Mouse (Mus musculus): Measurements from ENCODE around the gene Ifi211. TPM values are rescaled to one million over a fixed set of nuclear protein-coding genes. Genes with fewer than 3 reads are reported as not detected.
"Not testable (repeated sequence)": the region's sequence is repeated elsewhere in the genome, so short reads cannot be mapped to it uniquely, and the experiment has no call there.

The Ifi211 gene
- polyA plus RNA-seq, 1 experiment from 2014 or later = 0.46 TPM

DNA sequence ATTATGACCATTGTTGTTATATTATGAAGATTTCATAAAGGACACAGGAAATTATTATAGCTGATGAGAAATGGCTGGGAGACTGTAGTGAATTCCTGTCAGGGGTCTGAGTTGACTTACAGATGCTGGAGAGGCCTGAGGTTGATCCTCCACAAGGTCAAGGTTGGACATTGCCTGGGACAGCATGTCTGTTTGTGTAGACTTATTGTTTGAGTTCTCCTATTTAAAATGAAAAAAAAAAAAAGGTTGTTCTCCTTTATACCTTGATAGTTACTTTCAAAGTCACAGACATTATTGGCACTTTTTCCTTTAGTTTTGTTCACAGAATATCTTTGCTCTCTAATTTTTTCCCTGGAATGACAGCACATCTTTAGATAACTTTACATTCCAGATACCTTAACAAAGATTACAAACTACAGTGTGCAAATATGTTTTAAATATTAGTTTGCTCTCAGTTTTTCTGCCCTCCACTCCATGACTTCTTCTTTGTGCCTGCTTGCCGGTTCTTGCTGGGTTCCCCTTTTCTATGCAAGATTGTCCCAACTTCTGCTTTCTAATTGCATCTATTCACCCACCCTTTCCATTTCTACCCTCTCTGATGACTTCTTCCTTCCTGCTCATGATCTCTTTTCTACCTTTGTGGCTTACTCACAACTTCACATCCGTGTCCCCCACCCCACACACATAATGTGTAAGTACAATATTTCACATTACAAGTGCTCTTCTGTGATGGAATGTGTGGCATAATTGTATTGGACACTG is 25.6 kb downstream of the Ifi211 start:
- H3K9ac ChIP-seq (ENCODE audit: low read depth, low read length); H3K4me2 ChIP-seq (ENCODE audit: low read length); H3K27ac ChIP-seq (ENCODE audit: low read depth, low read length); H3K4me1 ChIP-seq (ENCODE audit: control insufficient read depth, insufficient read depth, low read depth, low read length); H3K36me3 ChIP-seq (ENCODE audit: control insufficient read depth, insufficient read depth, low read length); ATAC-seq; H3K9me3 ChIP-seq (ENCODE audit: control insufficient read depth, low read length); H3K4me3 ChIP-seq (ENCODE audit: low read length); H3K27me3 ChIP-seq (replicated peaks; ENCODE audit: control insufficient read depth, insufficient read depth, low read length): not testable (repeated sequence)
- 80% methylated on average over 1 of the region's 2 CpGs for WGBS

DNA sequence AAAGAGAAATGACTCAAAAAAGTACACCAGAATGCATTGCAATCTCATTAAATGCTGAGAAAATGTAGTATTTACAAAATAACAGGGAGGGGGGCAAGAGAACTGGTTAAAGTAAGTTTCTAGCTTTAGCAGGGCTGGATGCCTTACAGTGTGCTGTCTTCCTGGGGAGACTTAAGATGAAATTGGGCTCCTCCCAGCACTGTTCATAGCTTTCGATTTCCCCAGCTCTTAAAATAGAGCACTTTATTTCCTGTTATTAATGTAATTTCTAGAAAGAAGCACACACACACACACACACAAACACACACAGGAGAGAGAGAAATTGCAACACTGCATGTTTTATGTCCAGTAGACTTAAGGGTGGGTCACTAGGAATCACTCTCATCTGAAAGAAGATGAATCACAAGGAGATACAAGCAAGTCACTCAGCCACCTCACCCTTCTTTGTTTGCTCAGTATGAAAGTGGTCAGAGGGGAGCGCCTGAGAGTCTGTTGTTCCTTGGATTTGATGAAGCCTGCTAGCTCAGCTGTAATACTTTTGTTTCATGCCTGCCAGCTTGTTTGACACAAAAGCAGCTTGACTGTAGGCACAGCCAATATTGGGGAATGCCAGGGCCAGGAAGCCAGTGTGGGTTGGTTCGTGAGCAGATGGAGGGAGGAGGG is 32.7 kb downstream of the Ifi211 start:
- H3K36me3 ChIP-seq (ENCODE audit: control insufficient read depth, insufficient read depth, low read length); H3K27me3 ChIP-seq (replicated peaks; ENCODE audit: control insufficient read depth, insufficient read depth, low read length); H3K9me3 ChIP-seq (ENCODE audit: control insufficient read depth, low read length); H3K4me3 ChIP-seq (ENCODE audit: low read length); H3K4me2 ChIP-seq (ENCODE audit: low read length); H3K4me1 ChIP-seq (ENCODE audit: control insufficient read depth, insufficient read depth, low read depth, low read length); H3K27ac ChIP-seq (ENCODE audit: low read depth, low read length); H3K9ac ChIP-seq (ENCODE audit: low read depth, low read length): not testable (repeated sequence)
- ATAC-seq = peak; percentile 60; the same call in 1 of the 2 replicates
- WGBS = 62% methylated on average over 3 of the region's 3 CpGs

DNA sequence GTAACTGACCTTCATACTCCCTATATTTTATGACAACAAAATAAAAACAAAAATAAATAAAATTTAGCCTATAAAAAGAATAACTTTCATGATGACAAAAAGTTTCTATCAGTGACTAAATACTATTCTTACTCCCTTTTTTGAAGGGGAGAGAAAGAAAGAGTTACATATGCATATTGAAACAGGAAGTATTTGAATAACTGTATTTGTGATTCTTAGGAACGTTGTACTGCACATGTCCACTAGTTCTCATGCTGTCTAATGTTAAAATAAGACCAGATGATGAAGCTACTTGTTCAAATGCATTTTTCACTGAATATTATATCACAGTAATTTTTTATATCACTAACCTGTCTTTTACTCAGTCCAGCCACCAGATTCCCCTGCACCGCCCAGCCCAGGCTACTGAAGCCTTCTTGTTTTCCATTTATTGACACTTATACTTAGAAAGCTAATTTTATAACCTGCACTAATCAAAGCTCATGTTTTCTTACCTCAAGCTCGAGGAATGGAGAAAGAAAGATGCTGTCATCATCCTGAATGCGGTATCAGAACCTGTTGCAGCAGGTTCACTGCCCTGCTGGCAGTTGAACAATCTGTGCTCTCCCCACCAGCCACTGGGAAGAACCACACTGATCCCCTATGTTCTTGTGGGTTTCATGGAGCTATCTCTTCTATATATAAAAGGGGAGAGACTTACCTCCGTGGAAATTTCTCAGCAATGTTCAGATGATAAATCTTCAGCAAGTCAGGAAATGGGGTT is 33.4 kb downstream of the Ifi211 start:
- not testable (repeated sequence) for H3K36me3 ChIP-seq (ENCODE audit: control insufficient read depth, insufficient read depth, low read length); H3K27me3 ChIP-seq (replicated peaks; ENCODE audit: control insufficient read depth, insufficient read depth, low read length); ATAC-seq; H3K4me3 ChIP-seq (ENCODE audit: low read length); H3K4me1 ChIP-seq (ENCODE audit: control insufficient read depth, insufficient read depth, low read depth, low read length); H3K9ac ChIP-seq (ENCODE audit: low read depth, low read length); H3K4me2 ChIP-seq (ENCODE audit: low read length); H3K9me3 ChIP-seq (ENCODE audit: control insufficient read depth, low read length); H3K27ac ChIP-seq (ENCODE audit: low read depth, low read length)
- WGBS = 83% methylated on average over 5 of the region's 5 CpGs

DNA sequence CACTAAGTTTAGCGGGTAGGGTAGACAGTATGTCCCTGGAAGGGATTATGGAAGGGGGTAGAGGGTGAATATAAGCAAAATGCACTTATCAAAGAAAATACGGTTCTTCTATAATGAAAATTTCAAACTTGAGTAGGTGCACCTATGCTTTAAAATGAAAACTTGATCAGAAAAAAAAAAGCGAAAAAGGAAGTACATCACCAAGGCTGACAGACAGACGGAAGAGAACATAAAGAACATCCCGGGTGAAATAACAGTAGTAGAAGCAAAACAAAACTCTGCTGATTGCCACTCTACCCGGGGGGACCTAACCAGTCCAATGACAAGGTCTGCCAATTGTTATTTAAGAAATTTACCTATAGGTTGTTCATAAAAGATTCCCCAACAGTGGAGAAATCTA is 34.6 kb downstream of the Ifi211 start:
- ATAC-seq; H3K4me3 ChIP-seq (ENCODE audit: low read length): not testable (repeated sequence)
- WGBS = 91% methylated on average over 6 of the region's 6 CpGs

DNA sequence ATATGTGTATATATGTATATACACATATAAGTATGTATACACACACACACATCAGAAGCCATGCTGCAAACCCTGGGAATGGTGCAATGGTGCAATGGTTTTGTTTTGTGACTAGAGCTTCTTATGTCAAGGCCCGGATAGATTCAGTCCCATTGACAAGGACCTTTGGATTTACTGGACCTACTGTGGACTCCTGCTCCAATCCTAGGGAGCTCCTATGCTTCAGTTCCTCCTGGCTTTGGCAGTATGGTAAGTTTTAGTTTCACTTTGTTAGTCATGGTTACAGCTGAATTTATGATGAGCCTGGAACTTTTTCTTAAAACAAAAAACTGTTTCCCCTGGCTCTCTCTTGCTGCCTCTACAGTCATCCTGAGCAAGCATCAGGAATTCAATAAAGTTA is 35.7 kb downstream of the Ifi211 start:
- H3K36me3 ChIP-seq (ENCODE audit: control insufficient read depth, insufficient read depth, low read length) = not testable (repeated sequence)
- 95% methylated on average over 1 of the region's 1 CpGs for WGBS

More for the DNA sequence above, 34.6 kb downstream of the Ifi211 start:
- H3K4me2 ChIP-seq (ENCODE audit: low read length); H3K9me3 ChIP-seq (ENCODE audit: control insufficient read depth, low read length); H3K4me1 ChIP-seq (ENCODE audit: control insufficient read depth, insufficient read depth, low read depth, low read length); H3K36me3 ChIP-seq (ENCODE audit: control insufficient read depth, insufficient read depth, low read length); H3K9ac ChIP-seq (ENCODE audit: low read depth, low read length); H3K27me3 ChIP-seq (replicated peaks; ENCODE audit: control insufficient read depth, insufficient read depth, low read length); H3K27ac ChIP-seq (ENCODE audit: low read depth, low read length): not testable (repeated sequence)

DNA sequence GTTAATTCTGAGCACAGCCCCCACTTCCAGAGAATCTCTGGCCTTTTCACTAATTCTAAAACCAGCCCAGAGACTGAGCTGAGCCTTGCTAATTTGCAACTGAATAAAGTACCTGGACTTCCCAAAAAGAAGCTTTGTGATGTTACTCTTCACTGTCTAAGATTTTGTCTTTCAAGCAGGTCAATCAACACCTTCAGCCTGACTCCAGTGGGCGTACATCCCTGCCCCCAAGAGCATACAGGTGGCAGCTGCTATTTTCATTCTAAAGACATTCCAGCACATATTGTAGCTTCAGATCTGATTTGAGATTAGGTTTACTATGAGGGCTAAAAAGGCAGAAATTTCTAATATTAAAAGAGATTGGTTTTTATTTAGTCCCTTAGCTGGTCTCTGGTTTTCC is 44.3 kb downstream of the Ifi211 start:
- not testable (repeated sequence) for H3K9me3 ChIP-seq (ENCODE audit: control insufficient read depth, low read length); H3K27ac ChIP-seq (ENCODE audit: low read depth, low read length); ATAC-seq; H3K4me2 ChIP-seq (ENCODE audit: low read length); H3K9ac ChIP-seq (ENCODE audit: low read depth, low read length); H3K4me3 ChIP-seq (ENCODE audit: low read length); H3K27me3 ChIP-seq (replicated peaks; ENCODE audit: control insufficient read depth, insufficient read depth, low read length); H3K4me1 ChIP-seq (ENCODE audit: control insufficient read depth, insufficient read depth, low read depth, low read length); H3K36me3 ChIP-seq (ENCODE audit: control insufficient read depth, insufficient read depth, low read length)
- WGBS = 75% methylated on average over 1 of the region's 1 CpGs

More for the DNA sequence above, 35.7 kb downstream of the Ifi211 start:
- H3K4me2 ChIP-seq (ENCODE audit: low read length); H3K4me1 ChIP-seq (ENCODE audit: control insufficient read depth, insufficient read depth, low read depth, low read length); H3K4me3 ChIP-seq (ENCODE audit: low read length); ATAC-seq; H3K9ac ChIP-seq (ENCODE audit: low read depth, low read length); H3K9me3 ChIP-seq (ENCODE audit: control insufficient read depth, low read length); H3K27ac ChIP-seq (ENCODE audit: low read depth, low read length); H3K27me3 ChIP-seq (replicated peaks; ENCODE audit: control insufficient read depth, insufficient read depth, low read length): not testable (repeated sequence)

DNA sequence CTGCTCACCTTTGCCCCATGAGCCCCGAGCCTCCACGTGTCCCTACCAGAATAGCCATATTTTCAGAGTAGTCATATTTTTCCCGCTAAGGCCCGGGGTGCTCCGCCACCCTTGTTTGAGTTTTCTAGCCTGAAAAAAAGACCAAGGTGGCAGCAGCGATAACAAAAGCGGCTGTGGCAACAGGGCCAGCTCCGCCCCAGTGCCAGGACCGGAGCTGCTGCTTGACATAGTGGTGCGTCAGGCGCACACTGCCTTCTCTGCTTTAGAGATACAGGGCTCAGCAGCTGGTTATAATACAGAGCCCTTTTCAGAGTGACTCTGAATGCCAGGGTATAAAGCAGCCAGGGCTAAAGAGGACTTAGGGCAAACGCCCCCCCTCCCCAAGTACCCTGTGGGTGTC is 46.3 kb downstream of the Ifi211 start:
- no peaks in the 10 kb centered on the region for H3K4me1 ChIP-seq (ENCODE audit: control insufficient read depth, insufficient read depth, low read depth, low read length)
- H3K27ac ChIP-seq (ENCODE audit: low read depth, low read length) = no peak overlapping the region
- no peak overlapping the region for H3K9ac ChIP-seq (ENCODE audit: low read depth, low read length)
- H3K27me3 ChIP-seq (replicated peaks; ENCODE audit: control insufficient read depth, insufficient read depth, low read length) = no peaks in the 10 kb centered on the region
- ATAC-seq = no peak
- H3K36me3 ChIP-seq (ENCODE audit: control insufficient read depth, insufficient read depth, low read length) = no peaks in the 10 kb centered on the region
- no peak overlapping the region for H3K4me2 ChIP-seq (ENCODE audit: low read length)
- H3K9me3 ChIP-seq (ENCODE audit: control insufficient read depth, low read length) = no peaks in the 10 kb centered on the region
- H3K4me3 ChIP-seq (ENCODE audit: low read length) = no peak overlapping the region
- 84% methylated on average over 12 of the region's 12 CpGs for WGBS

DNA sequence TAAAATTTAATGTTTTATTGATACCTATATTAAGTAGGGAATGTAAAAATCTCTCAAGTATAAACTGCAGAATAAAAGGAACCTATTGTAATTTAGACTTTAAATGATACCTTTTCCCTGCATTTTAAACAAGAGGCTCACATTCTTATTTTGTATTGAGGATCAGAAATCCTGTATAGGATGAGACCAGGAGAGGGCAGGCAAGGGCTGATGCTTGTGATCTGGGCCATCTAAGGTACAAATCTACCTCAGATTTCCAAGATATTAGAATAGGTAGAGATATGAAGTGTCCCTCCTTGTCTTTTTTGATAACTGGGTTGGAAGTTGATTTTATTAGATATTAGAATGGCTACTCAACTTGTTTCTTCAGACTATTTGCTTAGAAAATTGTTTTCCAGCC is 59.1 kb downstream of the Ifi211 start:
- H3K27ac ChIP-seq (ENCODE audit: low read depth, low read length); H3K4me2 ChIP-seq (ENCODE audit: low read length); H3K36me3 ChIP-seq (ENCODE audit: control insufficient read depth, insufficient read depth, low read length); H3K9me3 ChIP-seq (ENCODE audit: control insufficient read depth, low read length); H3K27me3 ChIP-seq (replicated peaks; ENCODE audit: control insufficient read depth, insufficient read depth, low read length); H3K9ac ChIP-seq (ENCODE audit: low read depth, low read length); H3K4me3 ChIP-seq (ENCODE audit: low read length); H3K4me1 ChIP-seq (ENCODE audit: control insufficient read depth, insufficient read depth, low read depth, low read length); ATAC-seq: not testable (repeated sequence)

DNA sequence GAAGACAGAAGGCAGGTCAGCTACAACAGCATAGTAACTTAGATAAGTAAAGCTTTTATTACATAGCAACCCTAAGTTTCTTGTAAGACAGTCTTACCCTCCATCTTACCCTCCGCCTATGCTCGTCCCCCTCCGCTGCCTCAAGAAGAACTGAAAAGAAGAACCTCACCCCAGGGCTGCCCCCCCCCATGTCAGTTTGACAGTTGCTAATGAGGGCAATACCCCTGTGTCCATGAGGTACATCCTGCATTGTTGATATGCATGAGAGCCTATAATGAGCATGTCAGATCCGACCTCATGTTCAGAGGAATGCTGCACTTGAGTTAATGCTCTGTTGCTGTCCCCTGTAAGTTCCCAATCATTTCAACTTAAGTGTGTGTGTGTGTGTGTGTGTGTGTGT is 60.0 kb downstream of the Ifi211 start:
- not testable (repeated sequence) for H3K4me1 ChIP-seq (ENCODE audit: control insufficient read depth, insufficient read depth, low read depth, low read length); H3K27ac ChIP-seq (ENCODE audit: low read depth, low read length); H3K4me3 ChIP-seq (ENCODE audit: low read length); H3K36me3 ChIP-seq (ENCODE audit: control insufficient read depth, insufficient read depth, low read length); ATAC-seq; H3K9ac ChIP-seq (ENCODE audit: low read depth, low read length); H3K9me3 ChIP-seq (ENCODE audit: control insufficient read depth, low read length); H3K27me3 ChIP-seq (replicated peaks; ENCODE audit: control insufficient read depth, insufficient read depth, low read length); H3K4me2 ChIP-seq (ENCODE audit: low read length)
- WGBS = 46% methylated on average over 4 of the region's 4 CpGs

Data from hindbrain, embryonic 16.5 days (tissue).